Mouse (Mus musculus) stomach, embryonic 15.5 days (tissue): ENCODE measurements around the gene Il10rb. TPM values are rescaled to one million over a fixed set of nuclear protein-coding genes. Genes with fewer than 3 reads are reported as not detected.
A peak's percentile ranks its signal among the peaks of the same experiment; 100 is the strongest.

Source experiments
- ATAC-seq: fragments of 200-750 bp; cut with Nextera tagmentation; 2 replicates; pipeline ENCODE4 v1.8.0; 2017; ENCODE audit warnings: low read depth, moderate number of reproducible peaks, moderate TSS enrichment; ENCODE audit not compliant: insufficient read depth, low FRiP score
- H3K27ac ChIP-seq: fragments of 300-500 bp; sonication (generic); 2 replicates; pipeline ENCODE4 v1.5.1; 2015; ENCODE audit warnings: mild to moderate bottlenecking, inconsistent platforms
- H3K27me3 ChIP-seq: fragments of 300-500 bp; sonication (generic); replicated peaks from 2 replicates; pipeline ENCODE4 v1.6.1; 2015; ENCODE audit warnings: inconsistent platforms
- H3K36me3 ChIP-seq: fragments of 300-500 bp; sonication (generic); 2 replicates; pipeline ENCODE4 v1.6.1; 2015; ENCODE audit warnings: inconsistent platforms
- H3K4me1 ChIP-seq: fragments of 300-500 bp; sonication (generic); 2 replicates; pipeline ENCODE4 v1.6.1; 2015; ENCODE audit warnings: inconsistent platforms
- H3K4me2 ChIP-seq: fragments of 300-500 bp; sonication (generic); 2 replicates; pipeline ENCODE4 v1.6.1; 2015; ENCODE audit warnings: mild to moderate bottlenecking, inconsistent platforms
- H3K4me3 ChIP-seq: fragments of 300-500 bp; sonication (generic); replicated peaks from 2 replicates; pipeline ENCODE4 v1.5.1; 2015; ENCODE audit warnings: inconsistent platforms
- H3K9ac ChIP-seq: fragments of 300-500 bp; sonication (generic); 2 replicates; pipeline ENCODE4 v1.6.1; 2015; ENCODE audit warnings: inconsistent platforms
- H3K9me3 ChIP-seq: fragments of 300-500 bp; sonication (generic); 2 replicates; pipeline ENCODE4 v1.6.1; 2016; ENCODE audit warnings: inconsistent platforms
- WGBS: fragments of 180-500 bp; shearing (Covaris S2); methylation state at CpG from one replicate; pipeline ENCODE4 v1.1.7; 2015; 5-methylcytosine and 5-hydroxymethylcytosine counted together
- polyA plus RNA-seq: library from polyadenylated mRNA; unstranded; fragments of >200 nt; fragmentation: Nextera tagmentation; extraction: Ambion mirVana; gene quantifications from 2 replicates; pipeline ENCODE4 v1.2.1, GENCODE M21; 2015

Il10rb gene
- polyA plus RNA-seq, 1 experiment from 2014 or later = 45.5 TPM

- ATAC-seq = peak; percentile 92
- Histone ChIP-seq H3K4me1 (0 out of 2 replicates have a peak, but pooled peaks cover 3% of the 10 kb centered on the region), H3K4me3 (peak within 1 kb of the TSS; percentile 99), H3K9me3 (no peaks in the 10 kb centered on the region), H3K36me3 (no peaks in the 10 kb centered on the region), H3K27me3 (no peaks in the 10 kb centered on the region), H3K27ac (peak within 1 kb of the TSS; percentile 94), H3K9ac (peak within 1 kb of the TSS; percentile 89), H3K4me2 (peak within 1 kb of the TSS; percentile 70)
- under 1% methylated on average over 62 of the region's 62 CpGs for WGBS
Measured at GRCm38 (mm10) chr16:91372577-91373472, 33.1 kb upstream of the Il10rb start, which contains the start of gene Ifnar2. TSS of gene Ifnar2 (plus strand) at chr16:91372783.

- H3K9me3 ChIP-seq = no peaks in the 10 kb centered on the region
- 0 out of 2 replicates have a peak, but pooled peaks cover 3% of the 10 kb centered on the region for H3K4me1 ChIP-seq
- peak overlapping the region; percentile 89 for H3K9ac ChIP-seq
- peak overlapping the region; percentile 99 for H3K4me3 ChIP-seq
- 30% methylated on average over 13 of the region's 13 CpGs for WGBS
- H3K27ac ChIP-seq = peak overlapping the region; percentile 94
- no peaks in the 10 kb centered on the region for H3K27me3 ChIP-seq
- no peaks in the 10 kb centered on the region for H3K36me3 ChIP-seq
- H3K4me2 ChIP-seq = peak overlapping the region; percentile 70
- no peak for ATAC-seq
Measured at GRCm38 (mm10) chr16:91373473-91374252, 32.3 kb upstream of the Il10rb start.

GRCm38 (mm10) chr16:91374253-91374634 is 31.7 kb upstream of the Il10rb start:
- ATAC-seq = no peak
- Histone ChIP-seq H3K4me3 (no peak overlapping the region; the same call in 1 of the 2 replicates), H3K36me3 (no peaks in the 10 kb centered on the region), H3K4me2 (peak overlapping the region; percentile 70; the same call in 1 of the 2 replicates), H3K27me3 (no peaks in the 10 kb centered on the region), H3K9ac (no peak overlapping the region), H3K9me3 (no peaks in the 10 kb centered on the region), H3K27ac (no peak overlapping the region), H3K4me1 (peaks cover 8% of the 10 kb centered on the region; the same call in 1 of the 2 replicates)
- WGBS = 64% methylated on average over 3 of the region's 3 CpGs

DNA sequence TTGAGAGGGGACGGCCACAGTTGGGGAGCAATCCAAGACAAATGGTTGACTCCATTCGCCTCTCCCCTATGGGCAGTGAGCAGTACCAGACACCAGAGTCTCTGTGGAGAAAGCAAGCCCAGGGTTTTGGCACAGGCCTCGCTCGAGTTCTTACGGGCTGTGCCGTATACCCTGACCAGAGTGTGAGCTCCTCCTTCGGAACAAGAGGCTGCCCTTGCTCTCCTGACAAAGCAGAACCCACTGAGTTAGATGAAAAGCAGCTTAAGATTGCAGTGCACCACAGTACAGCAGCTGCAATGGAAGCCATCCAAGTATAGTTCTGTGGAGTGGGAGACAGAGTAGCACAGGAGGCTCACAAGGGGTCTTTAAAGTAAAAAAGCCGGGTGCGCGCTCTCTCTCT is 29.3 kb upstream of the Il10rb start:
- Histone ChIP-seq H3K4me2 (no peak overlapping the region), H3K9me3 (no peaks in the 10 kb centered on the region), H3K9ac (no peak overlapping the region), H3K27ac (0 out of 2 replicates have a peak overlapping the region, but pooled peaks have one; percentile 23), H3K27me3 (no peaks in the 10 kb centered on the region), H3K4me3 (no peak overlapping the region), H3K4me1 (peaks cover 10% of the 10 kb centered on the region; the same call in 1 of the 2 replicates), H3K36me3 (no peaks in the 10 kb centered on the region)
- WGBS = 79% methylated on average over 10 of the region's 10 CpGs
- no peak for ATAC-seq

DNA sequence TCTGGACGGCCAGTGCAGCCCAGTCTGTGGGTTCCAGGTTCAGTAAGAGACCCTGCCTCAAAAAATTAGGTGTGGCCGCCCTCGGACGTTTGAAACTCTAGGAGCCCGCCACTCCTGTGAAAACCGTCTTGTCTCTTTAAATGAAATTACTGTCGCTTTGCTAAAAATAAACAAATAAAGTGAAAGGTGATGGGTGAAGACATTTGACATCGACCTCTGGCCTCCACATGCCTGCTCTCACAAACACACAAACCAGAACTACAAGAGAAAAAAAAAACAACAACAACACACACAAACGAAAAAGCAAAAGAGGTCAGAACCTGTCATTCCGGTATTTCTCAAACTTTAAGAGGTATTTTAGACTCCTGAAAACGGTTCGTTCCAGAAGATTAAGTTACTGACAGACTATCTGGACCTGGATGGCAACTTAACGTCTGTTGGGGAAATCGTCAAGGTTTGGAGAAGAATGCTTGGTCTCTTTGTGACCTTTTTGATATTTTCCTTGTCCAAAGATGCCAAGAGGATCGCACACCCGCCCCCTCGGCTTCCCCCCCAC is 27.5 kb upstream of the Il10rb start:
- Histone ChIP-seq H3K4me1 (peaks cover 10% of the 10 kb centered on the region; the same call in 1 of the 2 replicates), H3K9me3 (no peaks in the 10 kb centered on the region), H3K27ac (no peak overlapping the region), H3K27me3 (no peaks in the 10 kb centered on the region), H3K4me2 (no peak overlapping the region; the same call in 1 of the 2 replicates), H3K36me3 (no peaks in the 10 kb centered on the region), H3K9ac (no peak overlapping the region), H3K4me3 (no peak overlapping the region)
- 46% methylated on average over 17 of the region's 17 CpGs for WGBS
- ATAC-seq = no peak

GRCm38 (mm10) chr16:91378991-91379390 is 27.0 kb upstream of the Il10rb start:
- no peak for ATAC-seq
- Histone ChIP-seq H3K9me3 (no peaks in the 10 kb centered on the region), H3K4me3 (no peak overlapping the region), H3K27me3 (no peaks in the 10 kb centered on the region), H3K9ac (no peak overlapping the region), H3K4me2 (no peak overlapping the region; the same call in 1 of the 2 replicates), H3K4me1 (peaks cover 7% of the 10 kb centered on the region; the same call in 1 of the 2 replicates), H3K36me3 (no peaks in the 10 kb centered on the region), H3K27ac (peak overlapping the region; percentile 18; the same call in 1 of the 2 replicates)
- 41% methylated on average over 9 of the region's 9 CpGs for WGBS

DNA sequence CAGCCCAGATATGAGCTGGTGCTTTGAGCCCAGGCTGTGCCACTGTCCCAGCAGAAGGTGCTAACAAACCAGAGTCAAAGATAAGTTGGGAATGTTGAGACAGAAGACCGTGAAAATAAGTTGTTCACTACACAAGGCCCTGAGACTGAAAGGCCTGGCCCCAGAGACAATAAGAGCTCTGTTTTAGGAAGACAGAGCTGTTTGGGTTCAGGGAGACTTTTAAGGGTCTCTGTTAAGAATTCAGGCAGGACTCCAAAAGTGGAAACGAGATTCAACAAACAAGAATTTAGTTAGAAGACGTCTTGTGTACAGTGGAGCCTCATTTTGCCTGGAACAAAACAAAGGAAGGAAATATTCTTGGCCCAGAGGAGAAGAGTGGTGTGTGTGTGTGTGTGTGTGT is 26.6 kb upstream of the Il10rb start:
- H3K4me1 ChIP-seq = peaks cover 7% of the 10 kb centered on the region; the same call in 1 of the 2 replicates
- 48% methylated on average over 3 of the region's 3 CpGs for WGBS
- no peak for ATAC-seq
- no peak overlapping the region for H3K4me3 ChIP-seq
- no peaks in the 10 kb centered on the region for H3K9me3 ChIP-seq
- no peaks in the 10 kb centered on the region for H3K36me3 ChIP-seq
- H3K4me2 ChIP-seq = no peak overlapping the region
- H3K9ac ChIP-seq = no peak overlapping the region
- no peaks in the 10 kb centered on the region for H3K27me3 ChIP-seq
- H3K27ac ChIP-seq = peak overlapping the region; percentile 18; the same call in 1 of the 2 replicates

- Histone ChIP-seq H3K36me3 (no peaks in the 10 kb centered on the region), H3K9ac (no peak overlapping the region), H3K4me1 (peaks cover 7% of the 10 kb centered on the region; the same call in 1 of the 2 replicates), H3K4me3 (no peak overlapping the region), H3K4me2 (no peak overlapping the region), H3K9me3 (no peaks in the 10 kb centered on the region), H3K27me3 (no peaks in the 10 kb centered on the region), H3K27ac (no peak overlapping the region)
- ATAC-seq = no peak
- 61% methylated on average over 5 of the region's 5 CpGs for whole genome bisulfite sequencing
Measured at GRCm38 (mm10) chr16:91380151-91380550, 25.8 kb upstream of the Il10rb start.

- H3K4me1 ChIP-seq = peaks cover 10% of the 10 kb centered on the region; the same call in 1 of the 2 replicates
- no peaks in the 10 kb centered on the region for H3K27me3 ChIP-seq
- H3K4me3 ChIP-seq = no peak overlapping the region
- ATAC-seq = no peak
- no peak overlapping the region for H3K9ac ChIP-seq
- WGBS = 80% methylated on average over 4 of the region's 4 CpGs
- H3K9me3 ChIP-seq = no peaks in the 10 kb centered on the region
- H3K36me3 ChIP-seq = no peaks in the 10 kb centered on the region
- H3K4me2 ChIP-seq = no peak overlapping the region
- H3K27ac ChIP-seq = no peak overlapping the region
Measured at GRCm38 (mm10) chr16:91381606-91382005, 24.4 kb upstream of the Il10rb start.

DNA sequence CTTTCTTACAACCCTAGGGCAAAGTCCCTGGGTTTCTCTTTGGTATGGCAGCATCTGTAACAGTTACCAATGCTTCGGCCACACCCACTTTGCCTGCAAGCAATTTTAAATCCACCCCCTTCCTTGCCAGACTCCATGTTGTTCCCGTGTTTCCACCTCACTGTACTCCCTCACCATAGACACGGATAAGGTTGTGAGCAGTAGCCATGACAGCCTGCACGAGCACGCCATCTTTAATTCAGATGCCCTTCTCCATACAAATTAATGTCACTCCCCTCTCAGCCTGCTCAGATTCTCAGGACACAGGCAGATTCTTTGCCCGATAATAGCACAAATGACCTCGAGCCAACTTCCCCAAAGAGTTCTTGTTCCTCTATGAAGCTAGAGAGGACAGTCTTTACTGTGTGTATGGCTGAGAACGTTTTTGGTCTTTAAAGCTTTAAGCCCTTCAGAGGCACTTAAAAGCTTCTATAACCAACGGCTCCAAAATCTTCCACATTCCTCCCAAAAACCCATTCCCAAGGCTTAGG is 23.6 kb upstream of the Il10rb start:
- Histone ChIP-seq H3K27me3 (no peaks in the 10 kb centered on the region), H3K27ac (no peak overlapping the region), H3K9ac (no peak overlapping the region), H3K9me3 (no peaks in the 10 kb centered on the region), H3K4me2 (no peak overlapping the region), H3K4me1 (peaks cover 10% of the 10 kb centered on the region; the same call in 1 of the 2 replicates), H3K4me3 (no peak overlapping the region), H3K36me3 (no peaks in the 10 kb centered on the region)
- WGBS = 86% methylated on average over 9 of the region's 9 CpGs
- ATAC-seq = no peak

DNA sequence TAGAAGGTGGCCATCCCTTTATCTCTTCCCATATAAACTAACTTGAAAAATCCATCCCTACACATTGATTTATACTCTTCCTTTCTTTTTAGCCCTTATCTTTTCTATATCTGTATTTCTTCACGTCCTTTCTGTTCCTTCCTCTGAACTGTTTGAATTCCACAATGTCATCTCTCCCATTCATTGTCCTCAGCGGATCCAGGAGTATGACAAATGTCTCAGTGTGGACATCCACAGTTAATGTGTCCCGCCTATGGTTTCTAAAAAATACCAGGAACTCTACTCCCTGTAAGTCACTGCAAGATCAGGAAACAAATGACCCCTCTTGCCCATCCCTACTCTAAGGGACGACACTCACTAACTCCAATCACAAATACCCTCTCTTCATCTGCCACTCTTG is 21.7 kb upstream of the Il10rb start:
- ATAC-seq = no peak

More for the DNA sequence above, 21.7 kb upstream of the Il10rb start:
- peaks cover 4% of the 10 kb centered on the region; the same call in 1 of the 2 replicates for H3K4me1 ChIP-seq
- no peak overlapping the region for H3K4me3 ChIP-seq
- H3K9me3 ChIP-seq = no peaks in the 10 kb centered on the region
- no peak overlapping the region for H3K4me2 ChIP-seq
- WGBS = 80% methylated on average over 4 of the region's 4 CpGs
- peaks cover 15% of the 10 kb centered on the region for H3K36me3 ChIP-seq
- no peak overlapping the region for H3K9ac ChIP-seq
- H3K27ac ChIP-seq = no peak overlapping the region
- no peaks in the 10 kb centered on the region for H3K27me3 ChIP-seq
